Mouse (Mus musculus) midbrain, embryonic 14.5 days (tissue): Measurements from ENCODE around the gene Fig4. TPM values are rescaled to one million over a fixed set of nuclear protein-coding genes. Genes with fewer than 3 reads are reported as not detected.

Experiments used
- ATAC-seq: fragments of 200-750 bp; cut with Nextera tagmentation; 2 replicates; pipeline ENCODE4 v1.8.0; 2017; ENCODE audit warnings: moderate number of reproducible peaks, moderate library complexity; ENCODE audit not compliant: low FRiP score, low TSS enrichment
- DNase-seq: peaks from one replicate; pipeline ENCODE4 v3.0.0-alpha.2; 2015
- H3K27ac ChIP-seq: fragments of 300-500 bp; sonication (generic); replicated peaks from 2 replicates; pipeline ENCODE4 v1.5.1; 2014; ENCODE audit warnings: mild to moderate bottlenecking, low read depth, low read length, moderate library complexity
- H3K27me3 ChIP-seq: fragments of 300-500 bp; sonication (generic); 2 replicates; pipeline ENCODE4 v1.6.1; 2014; ENCODE audit warnings: low read length, control low read depth, mixed read lengths; ENCODE audit not compliant: control insufficient read depth, insufficient read depth
- H3K36me3 ChIP-seq: fragments of 300-500 bp; sonication (generic); 2 replicates; pipeline ENCODE4 v1.6.1; 2014; ENCODE audit warnings: low read length, control low read depth; ENCODE audit not compliant: control insufficient read depth, insufficient read depth
- H3K4me1 ChIP-seq: fragments of 300-500 bp; sonication (generic); 2 replicates; pipeline ENCODE4 v1.6.1; 2014; ENCODE audit warnings: mild to moderate bottlenecking, antibody characterized with exemption, low read length, control low read depth; ENCODE audit not compliant: control insufficient read depth, insufficient read depth
- H3K4me2 ChIP-seq: fragments of 300-500 bp; sonication (generic); 2 replicates; pipeline ENCODE4 v1.6.1; 2014; ENCODE audit warnings: mild to moderate bottlenecking, low read length, moderate library complexity
- H3K4me3 ChIP-seq: fragments of 300-500 bp; sonication (generic); replicated peaks from 2 replicates; pipeline ENCODE4 v1.5.1; 2014; ENCODE audit warnings: low read depth, low read length
- H3K9ac ChIP-seq: fragments of 300-500 bp; sonication (generic); replicated peaks from 2 replicates; pipeline ENCODE4 v1.6.1; 2014; ENCODE audit warnings: mild to moderate bottlenecking, low read length, moderate library complexity
- H3K9me3 ChIP-seq: fragments of 300-500 bp; sonication (generic); 2 replicates; pipeline ENCODE4 v1.6.1; 2016; ENCODE audit warnings: low read length, control low read depth, mixed read lengths; ENCODE audit not compliant: control insufficient read depth
- WGBS: fragments of 180-500 bp; shearing (Covaris S2); extraction: QIAGEN DNeasy Blood & Tissue Kit; methylation state at CpG from one replicate; pipeline ENCODE4 v1.1.7; 2014; 5-methylcytosine and 5-hydroxymethylcytosine counted together
- polyA plus RNA-seq: library from polyadenylated mRNA; unstranded; fragments of >200 nt; fragmentation: Nextera tagmentation; extraction: Ambion mirVana; gene quantifications from 2 replicates; pipeline ENCODE4 v1.2.1, GENCODE M21; 2014

Fig4 gene
- polyA plus RNA-seq, 1 experiment from 2014 or later, result 33.9 TPM

GRCm38 (mm10) chr10:41250045-41250748 is 52.9 kb downstream of the Fig4 start:
- ATAC-seq (no peak), DNase-seq (no peak)
- Histone ChIP-seq H3K9ac (no peak overlapping the region), H3K27ac (no peak overlapping the region), H3K4me2 (no peak overlapping the region), H3K4me3 (no peak overlapping the region), H3K36me3 (peaks cover 18% of the 10 kb centered on the region; the same call in 1 of the 2 replicates), H3K4me1 (no peaks in the 10 kb centered on the region), H3K27me3 (no peaks in the 10 kb centered on the region), H3K9me3 (no peaks in the 10 kb centered on the region)
- 69% methylated on average over 8 of the region's 8 CpGs for WGBS

GRCm38 (mm10) chr10:41249006-41249659 is 53.9 kb downstream of the Fig4 start:
- peaks cover 18% of the 10 kb centered on the region; the same call in 1 of the 2 replicates for H3K36me3 ChIP-seq
- no peak for ATAC-seq
- H3K4me2 ChIP-seq, result no peak overlapping the region
- 95% methylated on average over 8 of the region's 8 CpGs for WGBS
- DNase-seq, result no peak
- H3K9me3 ChIP-seq, result no peaks in the 10 kb centered on the region
- H3K9ac ChIP-seq, result no peak overlapping the region
- H3K27me3 ChIP-seq, result no peaks in the 10 kb centered on the region
- H3K4me3 ChIP-seq, result no peak overlapping the region
- H3K4me1 ChIP-seq, result no peaks in the 10 kb centered on the region
- H3K27ac ChIP-seq, result no peak overlapping the region

GRCm38 (mm10) chr10:41247800-41248473 is 55.1 kb downstream of the Fig4 start:
- no peak for DNase-seq
- H3K4me3 ChIP-seq, result no peak overlapping the region
- WGBS, result 90% methylated on average over 5 of the region's 5 CpGs
- H3K36me3 ChIP-seq, result peaks cover 20% of the 10 kb centered on the region; the same call in 1 of the 2 replicates
- no peak overlapping the region for H3K27ac ChIP-seq
- no peaks in the 10 kb centered on the region for H3K9me3 ChIP-seq
- H3K9ac ChIP-seq, result no peak overlapping the region
- no peaks in the 10 kb centered on the region for H3K27me3 ChIP-seq
- no peaks in the 10 kb centered on the region for H3K4me1 ChIP-seq
- H3K4me2 ChIP-seq, result no peak overlapping the region
- no peak for ATAC-seq

- no peak overlapping the region for H3K4me2 ChIP-seq
- no peak overlapping the region for H3K27ac ChIP-seq
- H3K4me3 ChIP-seq, result no peak overlapping the region
- peaks cover 8% of the 10 kb centered on the region; the same call in 1 of the 2 replicates for H3K36me3 ChIP-seq
- no peak for ATAC-seq
- no peaks in the 10 kb centered on the region for H3K9me3 ChIP-seq
- 68% methylated on average over 5 of the region's 5 CpGs for WGBS
- H3K9ac ChIP-seq, result no peak overlapping the region
- no peaks in the 10 kb centered on the region for H3K4me1 ChIP-seq
- DNase-seq, result no peak
- H3K27me3 ChIP-seq, result no peaks in the 10 kb centered on the region
Observed at GRCm38 (mm10) chr10:41246111-41246510, 56.9 kb downstream of the Fig4 start.

DNA sequence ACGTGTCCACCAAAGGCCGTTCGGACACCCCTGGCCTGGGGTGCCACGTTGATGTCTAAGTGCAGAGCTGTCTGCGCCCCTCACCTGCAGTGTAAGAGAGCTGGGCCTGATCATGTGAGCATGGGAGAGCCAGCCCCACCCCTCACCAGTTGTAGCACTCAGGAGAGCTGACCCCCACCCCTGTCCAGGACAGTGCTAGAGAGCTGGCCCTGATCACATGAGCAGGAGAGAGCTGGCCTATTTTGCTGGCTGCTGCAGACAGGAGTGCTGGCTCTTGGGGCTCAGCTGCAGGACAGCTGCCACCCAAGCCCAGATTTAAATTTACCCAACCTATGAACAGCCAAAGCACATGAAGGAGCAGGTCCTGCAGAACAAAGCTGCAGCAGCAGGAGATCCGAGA is 57.6 kb downstream of the Fig4 start:
- Histone ChIP-seq H3K4me3 (no peak overlapping the region), H3K36me3 (peaks cover 7% of the 10 kb centered on the region; the same call in 1 of the 2 replicates), H3K4me1 (no peaks in the 10 kb centered on the region), H3K27ac (no peak overlapping the region), H3K9me3 (no peaks in the 10 kb centered on the region), H3K27me3 (no peaks in the 10 kb centered on the region), H3K4me2 (no peak overlapping the region), H3K9ac (no peak overlapping the region)
- ATAC-seq, result 0 out of 2 replicates have a peak, but pooled peaks have one; percentile 8
- 82% methylated on average over 6 of the region's 6 CpGs for WGBS
- DNase-seq, result peak; percentile 9

DNA sequence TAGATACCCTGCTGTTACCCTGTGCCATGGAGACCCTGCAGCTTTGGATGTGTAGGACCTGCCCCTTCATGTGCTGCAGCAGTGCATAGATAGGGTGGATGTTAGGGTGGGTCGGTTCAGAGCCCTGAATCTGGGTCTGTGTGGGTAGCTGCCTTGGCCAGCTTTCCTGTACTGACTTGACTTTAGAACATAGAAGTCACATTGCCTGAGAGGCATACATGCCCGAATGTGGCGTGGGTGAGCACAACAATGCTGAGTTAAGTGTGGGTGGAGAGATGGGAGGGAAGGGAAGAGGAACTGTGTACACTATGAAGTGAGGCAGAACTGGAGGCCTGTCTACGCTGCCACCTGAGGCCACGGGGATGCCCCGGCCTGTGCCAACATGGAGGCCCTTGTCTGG is 58.0 kb downstream of the Fig4 start:
- no peak for ATAC-seq
- 91% methylated on average over 6 of the region's 6 CpGs for WGBS
- H3K4me2 ChIP-seq, result no peak overlapping the region

GRCm38 (mm10) chr10:41243930-41244329 is 59.1 kb downstream of the Fig4 start:
- H3K4me1 ChIP-seq, result no peaks in the 10 kb centered on the region
- H3K4me3 ChIP-seq, result no peak overlapping the region
- peaks cover 16% of the 10 kb centered on the region; the same call in 1 of the 2 replicates for H3K36me3 ChIP-seq
- no peak for DNase-seq
- ATAC-seq, result no peak
- H3K9me3 ChIP-seq, result no peaks in the 10 kb centered on the region
- 95% methylated on average over 6 of the region's 6 CpGs for WGBS
- H3K27ac ChIP-seq, result no peak overlapping the region
- no peak overlapping the region for H3K9ac ChIP-seq
- no peak overlapping the region for H3K4me2 ChIP-seq
- H3K27me3 ChIP-seq, result no peaks in the 10 kb centered on the region

More for the DNA sequence above, 58.0 kb downstream of the Fig4 start:
- H3K9ac ChIP-seq, result no peak overlapping the region
- no peaks in the 10 kb centered on the region for H3K27me3 ChIP-seq
- no peaks in the 10 kb centered on the region for H3K9me3 ChIP-seq
- no peak overlapping the region for H3K27ac ChIP-seq
- DNase-seq, result no peak
- H3K36me3 ChIP-seq, result peaks cover 9% of the 10 kb centered on the region; the same call in 1 of the 2 replicates
- H3K4me3 ChIP-seq, result no peak overlapping the region
- H3K4me1 ChIP-seq, result no peaks in the 10 kb centered on the region

DNA sequence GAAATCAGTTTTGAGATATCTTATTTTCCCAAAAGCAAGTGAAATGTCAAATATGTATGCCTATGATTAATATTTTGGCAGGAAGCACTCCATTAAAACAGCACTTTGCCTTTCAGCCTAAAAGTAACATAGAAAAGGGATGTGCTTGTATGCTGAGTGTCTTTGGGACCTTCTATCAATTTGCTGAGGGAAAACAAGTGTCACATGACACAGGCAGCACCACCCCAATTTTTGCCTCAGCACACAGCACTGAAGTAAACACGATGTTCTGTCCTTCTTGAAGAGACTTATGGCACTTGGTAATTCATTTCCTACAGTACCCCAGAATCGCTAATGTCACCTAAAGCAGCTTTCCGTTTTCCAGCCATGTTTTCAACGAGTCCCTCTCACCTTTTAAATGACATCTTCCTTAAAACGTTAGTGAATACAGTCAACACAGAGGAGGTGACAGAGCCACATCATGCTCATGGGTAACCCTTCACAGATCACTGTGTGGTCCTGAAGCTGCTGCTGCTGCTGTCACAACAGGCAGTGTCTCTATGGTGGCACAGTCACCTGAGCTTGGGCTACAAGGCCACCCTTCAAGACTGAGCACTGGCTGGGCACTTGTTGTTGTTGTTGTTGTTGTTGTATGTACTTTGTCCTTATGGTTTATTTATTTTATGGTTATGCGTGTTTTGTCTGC is 61.4 kb downstream of the Fig4 start:
- Histone ChIP-seq H3K9ac (no peak overlapping the region), H3K27ac (no peak overlapping the region), H3K27me3 (no peaks in the 10 kb centered on the region), H3K36me3 (peaks cover 16% of the 10 kb centered on the region; the same call in 1 of the 2 replicates), H3K9me3 (no peaks in the 10 kb centered on the region), H3K4me2 (no peak overlapping the region), H3K4me1 (no peaks in the 10 kb centered on the region), H3K4me3 (no peak overlapping the region)
- no peak for DNase-seq
- WGBS, result 86% methylated on average over 6 of the region's 6 CpGs
- no peak for ATAC-seq
